Mouse (Mus musculus): ENCODE data around the gene Spocd1.

DNA sequence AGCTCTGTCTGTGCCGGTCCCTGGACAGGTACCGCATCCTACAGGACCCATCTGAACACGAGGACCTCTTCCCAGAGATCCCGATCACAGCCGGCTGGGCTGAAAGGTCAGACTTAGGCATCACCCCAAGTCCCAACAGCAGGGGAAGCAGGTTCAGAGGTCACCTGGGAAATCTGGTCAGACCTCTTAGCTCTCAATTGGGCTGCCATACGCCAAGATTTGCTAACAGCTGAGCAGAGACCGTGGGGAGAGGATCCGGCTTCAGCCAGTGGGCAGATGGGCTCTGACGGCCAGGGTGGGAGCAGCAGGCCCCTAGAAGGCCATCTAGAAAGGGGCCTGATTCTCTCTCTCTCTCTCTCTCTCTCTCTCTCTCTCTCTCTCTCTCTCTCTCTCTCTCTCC, 45.2 kb downstream of the Spocd1 start:
- TF ChIP-seq POLR2A (IDR thresholded peaks at IDR 0.05; ENCODE audit: low read depth, low read length) = no peak
- TF ChIP-seq CTCF (IDR thresholded peaks at IDR 0.05; ENCODE audit: borderline replicate concordance, insufficient read depth, low read length) = no peak
